Mouse (Mus musculus) kidney, postnatal 0 days (tissue): ENCODE measurements around the gene Krt81. TPM values are rescaled to one million over a fixed set of nuclear protein-coding genes. Genes with fewer than 3 reads are reported as not detected.

Source experiments
- ATAC-seq: fragments of 200-750 bp; cut with Nextera tagmentation; replicated peaks from 2 replicates; pipeline ENCODE4 v1.8.0; 2017; ENCODE audit warnings: low read depth, moderate number of reproducible peaks, moderate TSS enrichment, moderate library complexity; ENCODE audit not compliant: low FRiP score
- DNase-seq: peaks from one replicate; pipeline ENCODE4 v3.0.0-alpha.2; 2016; ENCODE audit warnings: low spot score
- H3K27ac ChIP-seq: fragments of 300-500 bp; sonication (generic); 2 replicates; pipeline ENCODE4 v1.5.1; 2014; ENCODE audit warnings: mild to moderate bottlenecking
- H3K27me3 ChIP-seq: fragments of 300-500 bp; sonication (generic); 2 replicates; pipeline ENCODE4 v1.6.1; 2014; ENCODE audit warnings: low read length, mixed read lengths; ENCODE audit not compliant: insufficient read depth
- H3K36me3 ChIP-seq: fragments of 300-500 bp; sonication (generic); 2 replicates; pipeline ENCODE4 v1.6.1; 2014; ENCODE audit warnings: low read length, mixed read lengths; ENCODE audit not compliant: insufficient read depth
- H3K4me1 ChIP-seq: fragments of 300-500 bp; sonication (generic); replicated peaks from 2 replicates; pipeline ENCODE4 v1.6.1; 2014; ENCODE audit warnings: antibody characterized with exemption, low read length, mixed read lengths; ENCODE audit not compliant: insufficient read depth
- H3K4me2 ChIP-seq: fragments of 300-500 bp; sonication (generic); 2 replicates; pipeline ENCODE4 v1.6.1; 2014; ENCODE audit warnings: mild to moderate bottlenecking, low read length, moderate library complexity, mixed read lengths
- H3K4me3 ChIP-seq: fragments of 300-500 bp; sonication (generic); replicated peaks from 2 replicates; pipeline ENCODE4 v1.5.1; 2014; ENCODE audit warnings: low read depth, low read length
- H3K9ac ChIP-seq: fragments of 300-500 bp; sonication (generic); 2 replicates; pipeline ENCODE4 v1.6.1; 2014; ENCODE audit warnings: low read depth, low read length
- H3K9me3 ChIP-seq: fragments of 300-500 bp; sonication (generic); replicated peaks from 2 replicates; pipeline ENCODE4 v1.6.1; 2016; ENCODE audit warnings: low read length, inconsistent platforms, mixed read lengths
- CTCF ChIP-seq: IDR thresholded peaks from 2 replicates; pipeline ENCODE4 v1.5.1; 2016; ENCODE audit warnings: antibody characterized with exemption, low read depth, mild to moderate bottlenecking, moderate library complexity
- WGBS: fragments of 180-500 bp; shearing (Covaris S2); extraction: QIAGEN DNeasy Blood & Tissue Kit; methylation state at CpG from one replicate; pipeline ENCODE4 v1.1.7; 2014; 5-methylcytosine and 5-hydroxymethylcytosine counted together
- polyA plus RNA-seq: library from polyadenylated mRNA; unstranded; fragments of >200 nt; fragmentation: Nextera tagmentation; extraction: Ambion mirVana; gene quantifications from 2 replicates; pipeline ENCODE4 v1.2.1, GENCODE M21; 2015

The Krt81 gene
- polyA plus RNA-seq, 1 experiment from 2014 or later = not detected

GRCm38 (mm10) chr15:101482056-101482455, 18.5 kb upstream of the Krt81 start:
- Histone ChIP-seq H3K27ac (no peak overlapping the region), H3K9me3 (no peaks in the 10 kb centered on the region), H3K9ac (no peak overlapping the region), H3K4me3 (no peak overlapping the region), H3K4me2 (no peak overlapping the region), H3K36me3 (no peaks in the 10 kb centered on the region), H3K27me3 (no peaks in the 10 kb centered on the region), H3K4me1 (peaks cover 6% of the 10 kb centered on the region; the same call in 1 of the 2 replicates)
- ATAC-seq (no peak), DNase-seq (no peak)
- WGBS = 40% methylated on average over 4 of the region's 4 CpGs
- no peak for TF ChIP-seq CTCF

- WGBS = 25% methylated on average over 11 of the region's 11 CpGs
- Histone ChIP-seq H3K9me3 (no peaks in the 10 kb centered on the region), H3K4me2 (peak overlapping the region; percentile 56), H3K27ac (no peak overlapping the region), H3K9ac (no peak overlapping the region), H3K4me1 (peaks cover 6% of the 10 kb centered on the region; the same call in 1 of the 2 replicates), H3K36me3 (no peaks in the 10 kb centered on the region), H3K27me3 (no peaks in the 10 kb centered on the region), H3K4me3 (peak overlapping the region; percentile 17; the same call in 1 of the 2 replicates)
- ATAC-seq = no peak
- no peak for DNase-seq
- no peak for TF ChIP-seq CTCF
Measured at GRCm38 (mm10) chr15:101479666-101480060, 16.1 kb upstream of the Krt81 start.

GRCm38 (mm10) chr15:101479007-101479665, 15.6 kb upstream of the Krt81 start:
- DNase-seq = peak; percentile 46
- TF ChIP-seq CTCF = peak; percentile 61
- Histone ChIP-seq H3K4me3 (peak overlapping the region; percentile 17), H3K4me2 (peak overlapping the region; percentile 56), H3K27me3 (no peaks in the 10 kb centered on the region), H3K27ac (no peak overlapping the region), H3K4me1 (peaks cover 6% of the 10 kb centered on the region; the same call in 1 of the 2 replicates), H3K9me3 (no peaks in the 10 kb centered on the region), H3K36me3 (no peaks in the 10 kb centered on the region), H3K9ac (no peak overlapping the region)
- ATAC-seq = no peak
- 4% methylated on average over 31 of the region's 31 CpGs for WGBS

GRCm38 (mm10) chr15:101472952-101473528, 9.5 kb upstream of the Krt81 start, which contains the start of gene Krt86:
Krt86 (plus strand) TSS chr15:101473478.
- H3K4me1 ChIP-seq = no peaks in the 10 kb centered on the region
- TF ChIP-seq CTCF = no peak
- DNase-seq (peak; percentile 80), ATAC-seq (no peak)
- H3K9ac ChIP-seq = no peak within 1 kb of the TSS
- H3K9me3 ChIP-seq = no peaks in the 10 kb centered on the region
- no peak within 1 kb of the TSS for H3K4me2 ChIP-seq
- H3K27ac ChIP-seq = no peak within 1 kb of the TSS
- H3K27me3 ChIP-seq = no peaks in the 10 kb centered on the region
- no peak within 1 kb of the TSS for H3K4me3 ChIP-seq
- 17% methylated on average over 10 of the region's 10 CpGs for whole genome bisulfite sequencing
- no peaks in the 10 kb centered on the region for H3K36me3 ChIP-seq

- H3K4me1 ChIP-seq = no peaks in the 10 kb centered on the region
- no peak for TF ChIP-seq CTCF
- DNase-seq = no peak
- WGBS = 83% methylated on average over 4 of the region's 4 CpGs
- H3K36me3 ChIP-seq = no peaks in the 10 kb centered on the region
- no peak overlapping the region for H3K4me3 ChIP-seq
- H3K9ac ChIP-seq = no peak overlapping the region
- no peak overlapping the region for H3K4me2 ChIP-seq
- H3K27me3 ChIP-seq = no peaks in the 10 kb centered on the region
- H3K27ac ChIP-seq = no peak overlapping the region
- ATAC-seq = no peak
- H3K9me3 ChIP-seq = no peaks in the 10 kb centered on the region
Measured at GRCm38 (mm10) chr15:101469093-101469492, 5.5 kb upstream of the Krt81 start.

GRCm38 (mm10) chr15:101459283-101459682, 4.3 kb downstream of the Krt81 start:
- H3K4me2 ChIP-seq = no peak overlapping the region
- no peaks in the 10 kb centered on the region for H3K36me3 ChIP-seq
- 0 out of 2 replicates have a peak, but pooled peaks have one; percentile 28 for TF ChIP-seq CTCF
- no peaks in the 10 kb centered on the region for H3K9me3 ChIP-seq
- no peak overlapping the region for H3K9ac ChIP-seq
- no peak overlapping the region for H3K4me3 ChIP-seq
- DNase-seq (no peak), ATAC-seq (no peak)
- no peaks in the 10 kb centered on the region for H3K27me3 ChIP-seq
- H3K27ac ChIP-seq = no peak overlapping the region
- 70% methylated on average over 14 of the region's 14 CpGs for WGBS
- no peaks in the 10 kb centered on the region for H3K4me1 ChIP-seq
